Mouse (Mus musculus) forebrain, embryonic 12.5 days (tissue): Measurements from ENCODE around the gene Lair1. TPM values are rescaled to one million over a fixed set of nuclear protein-coding genes. Genes with fewer than 3 reads are reported as not detected.
"Not testable (repeated sequence)": the region's sequence is repeated elsewhere in the genome, so short reads cannot be mapped to it uniquely, and the experiment has no call there.

Source experiments
- ATAC-seq: fragments of 200-750 bp; cut with Nextera tagmentation; 2 replicates; pipeline ENCODE4 v1.8.0; 2017; ENCODE audit warnings: moderate TSS enrichment; ENCODE audit not compliant: low FRiP score
- H3K27ac ChIP-seq: fragments of 300-500 bp; sonication (generic); 2 replicates; pipeline ENCODE4 v1.5.1; 2016; ENCODE audit warnings: mild to moderate bottlenecking
- H3K27me3 ChIP-seq: fragments of 300-500 bp; sonication (generic); 2 replicates; pipeline ENCODE4 v1.6.1; 2016; ENCODE audit warnings: mild to moderate bottlenecking
- H3K36me3 ChIP-seq: fragments of 300-500 bp; sonication (generic); replicated peaks from 2 replicates; pipeline ENCODE4 v1.6.1; 2016; ENCODE audit warnings: mild to moderate bottlenecking
- H3K4me1 ChIP-seq: fragments of 300-500 bp; sonication (generic); 2 replicates; pipeline ENCODE4 v1.6.1; 2016
- H3K4me2 ChIP-seq: fragments of 300-500 bp; sonication (generic); 2 replicates; pipeline ENCODE4 v1.6.1; 2016; ENCODE audit warnings: mild to moderate bottlenecking, moderate library complexity
- H3K4me3 ChIP-seq: fragments of 300-500 bp; sonication (generic); replicated peaks from 2 replicates; pipeline ENCODE4 v1.5.1; 2016; ENCODE audit warnings: mild to moderate bottlenecking
- H3K9ac ChIP-seq: fragments of 300-500 bp; sonication (generic); 2 replicates; pipeline ENCODE4 v1.6.1; 2016; ENCODE audit warnings: mild to moderate bottlenecking
- H3K9me3 ChIP-seq: fragments of 300-500 bp; sonication (generic); 2 replicates; pipeline ENCODE4 v1.6.1; 2016
- WGBS: fragments of 180-500 bp; shearing (Covaris S2); methylation state at CpG from one replicate; pipeline ENCODE4 v1.1.7; 2016; 5-methylcytosine and 5-hydroxymethylcytosine counted together
- polyA plus RNA-seq: library from polyadenylated mRNA; unstranded; fragments of >200 nt; fragmentation: Nextera tagmentation; extraction: Ambion mirVana; gene quantifications from 2 replicates; pipeline ENCODE4 v1.2.1, GENCODE M21; 2016

Lair1 gene
- polyA plus RNA-seq, 1 experiment from 2014 or later, result 1.9 TPM

GRCm38 (mm10) chr7:4081706-4082105 is 18.7 kb upstream of the Lair1 start:
- no peaks in the 10 kb centered on the region for H3K9me3 ChIP-seq
- H3K4me1 ChIP-seq, result no peaks in the 10 kb centered on the region
- H3K27ac ChIP-seq, result no peak overlapping the region
- H3K9ac ChIP-seq, result no peak overlapping the region
- no peaks in the 10 kb centered on the region for H3K27me3 ChIP-seq
- no peak for ATAC-seq
- no peak overlapping the region for H3K4me2 ChIP-seq
- H3K36me3 ChIP-seq, result no peaks in the 10 kb centered on the region
- H3K4me3 ChIP-seq, result no peak overlapping the region

GRCm38 (mm10) chr7:4080552-4080951 is 17.5 kb upstream of the Lair1 start:
- H3K9ac ChIP-seq, result no peak overlapping the region
- H3K4me2 ChIP-seq, result no peak overlapping the region
- 88% methylated on average over 4 of the region's 4 CpGs for WGBS
- no peaks in the 10 kb centered on the region for H3K4me1 ChIP-seq
- H3K27me3 ChIP-seq, result no peaks in the 10 kb centered on the region
- no peaks in the 10 kb centered on the region for H3K36me3 ChIP-seq
- H3K27ac ChIP-seq, result no peak overlapping the region
- H3K4me3 ChIP-seq, result no peak overlapping the region
- no peak for ATAC-seq
- H3K9me3 ChIP-seq, result no peaks in the 10 kb centered on the region

GRCm38 (mm10) chr7:4079511-4079910 is 16.5 kb upstream of the Lair1 start:
- no peaks in the 10 kb centered on the region for H3K27me3 ChIP-seq
- no peaks in the 10 kb centered on the region for H3K36me3 ChIP-seq
- H3K4me3 ChIP-seq, result no peak overlapping the region
- H3K4me2 ChIP-seq, result no peak overlapping the region
- 89% methylated on average over 7 of the region's 7 CpGs for WGBS
- H3K27ac ChIP-seq, result no peak overlapping the region
- ATAC-seq, result no peak
- H3K9me3 ChIP-seq, result no peaks in the 10 kb centered on the region
- no peak overlapping the region for H3K9ac ChIP-seq
- no peaks in the 10 kb centered on the region for H3K4me1 ChIP-seq

GRCm38 (mm10) chr7:4073144-4073543 is 10.1 kb upstream of the Lair1 start:
- no peak overlapping the region for H3K4me3 ChIP-seq
- no peak for ATAC-seq
- H3K4me1 ChIP-seq, result no peaks in the 10 kb centered on the region
- no peak overlapping the region for H3K4me2 ChIP-seq
- no peaks in the 10 kb centered on the region for H3K36me3 ChIP-seq
- H3K9ac ChIP-seq, result no peak overlapping the region
- H3K27ac ChIP-seq, result no peak overlapping the region
- WGBS, result 85% methylated on average over 3 of the region's 3 CpGs
- no peaks in the 10 kb centered on the region for H3K27me3 ChIP-seq
- H3K9me3 ChIP-seq, result no peaks in the 10 kb centered on the region

- Histone ChIP-seq H3K9ac (no peak overlapping the region), H3K4me3 (no peak overlapping the region), H3K27ac (no peak overlapping the region), H3K4me2 (no peak overlapping the region), H3K36me3 (no peaks in the 10 kb centered on the region), H3K9me3 (no peaks in the 10 kb centered on the region), H3K4me1 (no peaks in the 10 kb centered on the region), H3K27me3 (no peaks in the 10 kb centered on the region)
- ATAC-seq, result no peak
- 84% methylated on average over 6 of the region's 6 CpGs for WGBS
Measured at GRCm38 (mm10) chr7:4071066-4071465, 8.1 kb upstream of the Lair1 start.

- ATAC-seq, result no peak
- Histone ChIP-seq H3K9ac (no peak overlapping the region), H3K4me3 (no peak overlapping the region), H3K4me1 (no peaks in the 10 kb centered on the region), H3K36me3 (no peaks in the 10 kb centered on the region), H3K27ac (no peak overlapping the region), H3K9me3 (no peaks in the 10 kb centered on the region), H3K27me3 (no peaks in the 10 kb centered on the region), H3K4me2 (no peak overlapping the region)
- WGBS, result 92% methylated on average over 1 of the region's 1 CpGs
Measured at GRCm38 (mm10) chr7:4063714-4064425, 866 bp upstream of the Lair1 start.

- not testable (repeated sequence) for H3K4me2 ChIP-seq, H3K27me3 ChIP-seq, H3K4me3 ChIP-seq, ATAC-seq, H3K27ac ChIP-seq, H3K4me1 ChIP-seq, H3K36me3 ChIP-seq, H3K9me3 ChIP-seq, H3K9ac ChIP-seq
- 50% methylated on average over 9 of the region's 9 CpGs for WGBS
Measured at GRCm38 (mm10) chr7:4060602-4061188, 2.3 kb downstream of the Lair1 start.

- Histone ChIP-seq H3K4me1 (no peaks in the 10 kb centered on the region), H3K27me3 (no peaks in the 10 kb centered on the region), H3K36me3 (no peaks in the 10 kb centered on the region), H3K27ac (no peak overlapping the region), H3K9me3 (no peaks in the 10 kb centered on the region), H3K4me3 (no peak overlapping the region), H3K9ac (no peak overlapping the region), H3K4me2 (no peak overlapping the region)
- ATAC-seq, result no peak
- WGBS, result 19% methylated on average over 3 of the region's 3 CpGs
Measured at GRCm38 (mm10) chr7:4026794-4027421, 36.1 kb downstream of the Lair1 start.

- not testable (repeated sequence) for H3K27me3 ChIP-seq, H3K36me3 ChIP-seq, H3K27ac ChIP-seq, H3K4me3 ChIP-seq, H3K9ac ChIP-seq, H3K9me3 ChIP-seq, H3K4me1 ChIP-seq, ATAC-seq, H3K4me2 ChIP-seq
- WGBS, result 69% methylated on average over 3 of the region's 3 CpGs
Measured at GRCm38 (mm10) chr7:4004636-4005035, 58.4 kb downstream of the Lair1 start.

- WGBS, result 84% methylated on average over 4 of the region's 4 CpGs
- H3K27me3 ChIP-seq, H3K4me1 ChIP-seq, ATAC-seq, H3K4me3 ChIP-seq, H3K36me3 ChIP-seq, H3K9me3 ChIP-seq, H3K9ac ChIP-seq, H3K4me2 ChIP-seq, H3K27ac ChIP-seq: not testable (repeated sequence)
Measured at GRCm38 (mm10) chr7:4003996-4004395, 59.0 kb downstream of the Lair1 start.

GRCm38 (mm10) chr7:3962017-3962416 is 101.0 kb downstream of the Lair1 start:
- Histone ChIP-seq H3K9ac (no peak overlapping the region), H3K27ac (no peak overlapping the region), H3K4me1 (no peaks in the 10 kb centered on the region), H3K4me2 (no peak overlapping the region), H3K9me3 (no peaks in the 10 kb centered on the region), H3K36me3 (no peaks in the 10 kb centered on the region), H3K27me3 (no peaks in the 10 kb centered on the region), H3K4me3 (no peak overlapping the region)
- WGBS, result 89% methylated on average over 2 of the region's 2 CpGs
- no peak for ATAC-seq

- no peak for ATAC-seq
- 79% methylated on average over 3 of the region's 3 CpGs for WGBS
Measured at GRCm38 (mm10) chr7:3957387-3957786, 105.6 kb downstream of the Lair1 start.

More at GRCm38 (mm10) chr7:3957387-3957786, 105.6 kb downstream of the Lair1 start:
- Histone ChIP-seq H3K4me3 (no peak overlapping the region), H3K27ac (no peak overlapping the region), H3K36me3 (no peaks in the 10 kb centered on the region), H3K4me1 (no peaks in the 10 kb centered on the region), H3K4me2 (no peak overlapping the region), H3K9me3 (no peaks in the 10 kb centered on the region), H3K9ac (no peak overlapping the region), H3K27me3 (no peaks in the 10 kb centered on the region)
